Mouse (Mus musculus) Patski (cell line): ENCODE data around the gene Plekhh2. TPM values are rescaled to one million over a fixed set of nuclear protein-coding genes. Genes with fewer than 3 reads are reported as not detected.
"Not testable (repeated sequence)": the region's sequence is repeated elsewhere in the genome, so short reads cannot be mapped to it uniquely, and the experiment has no call there.

Experiments used
- ATAC-seq: fragments of 100-300 bp; one replicate; pipeline ENCODE4 v1.8.0; 2021
- CTCF ChIA-PET: fragments of 350-600 bp; sonication (Branson Sonifier 250); formaldehyde crosslinking; loops from one replicate; lab custom pipeline; 2022; ENCODE audit warnings: inconsistent platforms; lab: Charles Lee
- POLR2A ChIA-PET: fragments of 350-600 bp; sonication (Branson Sonifier 250); formaldehyde crosslinking; loops from one replicate; lab custom pipeline; 2022; ENCODE audit warnings: antibody characterized with exemption, inconsistent platforms; lab: Charles Lee
- DNase-seq: peaks from one replicate; pipeline ENCODE4 v3.0.0-alpha.2; 2011; ENCODE audit warnings: low read depth, low spot score
- H3K27me3 ChIP-seq: fragments of 371-371 bp; one replicate; pipeline ENCODE4 v1.5.1; 2021
- CTCF ChIP-seq: fragments of 100-300 bp; IDR thresholded peaks from one replicate; pipeline ENCODE4 v1.5.1; 2021
- in situ Hi-C: fragments of 300-500 bp; cut with MboI; formaldehyde crosslinking; loops from 3 replicates; pipeline ENCODE4 v1.11.1; 2018; ENCODE audit warnings: low pct_unique_long_range_greater_than_20kb, mixed read lengths
- polyA plus RNA-seq: library from polyadenylated mRNA; unstranded; gene quantifications from one replicate; pipeline ENCODE4 v1.2.3, GENCODE M21; 2021

Plekhh2 gene
- polyA plus RNA-seq, 1 experiment from 2014 or later: 32.0 TPM

DNA sequence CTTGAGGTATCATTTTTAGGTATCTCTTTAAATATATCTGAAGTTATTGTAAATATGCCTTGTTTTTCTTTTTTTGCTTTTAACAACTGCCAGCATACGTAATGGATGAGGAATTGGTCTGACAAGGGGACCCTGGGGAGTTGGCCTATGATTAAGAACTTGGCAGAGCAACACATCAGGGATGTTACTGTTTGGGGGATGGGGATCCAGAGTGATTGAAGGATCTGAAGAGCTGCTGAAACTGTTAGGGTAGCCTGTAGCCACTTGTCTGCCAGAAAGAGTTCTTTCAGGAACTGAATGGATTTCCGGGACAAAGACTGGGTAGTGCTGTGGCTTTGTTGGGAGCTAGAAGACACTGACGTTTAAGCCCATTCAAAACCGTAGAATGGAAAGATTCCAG lies 23.5 kb downstream of the Plekhh2 start:
- in situ Hi-C loops: no loop called here
- ChIA-PET POLR2A (no interaction called here), CTCF (no interaction called here)
- TF ChIP-seq CTCF: no peak
- ATAC-seq: no peak
- no peaks in the 10 kb centered on the region for H3K27me3 ChIP-seq
- no peak for DNase-seq

DNA sequence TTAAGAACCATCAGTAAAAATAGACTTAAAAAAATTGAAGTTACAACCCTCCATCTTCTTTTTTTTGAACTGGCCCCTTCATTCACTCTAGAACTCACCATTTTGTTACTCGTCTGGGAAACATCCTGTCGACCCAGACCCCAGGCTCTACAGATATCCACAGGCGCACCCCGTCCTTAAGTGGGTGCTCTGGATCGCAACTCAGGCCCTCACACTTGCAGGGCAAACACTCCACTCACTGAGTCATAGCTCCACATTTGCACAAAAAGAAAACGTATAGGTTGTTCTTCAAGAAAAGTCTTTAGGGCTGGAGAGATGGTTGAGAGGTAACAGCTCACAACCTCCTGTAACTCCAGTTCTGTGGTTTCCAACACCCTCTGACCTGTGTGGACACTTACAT lies 25.6 kb downstream of the Plekhh2 start:
- no peaks in the 10 kb centered on the region for H3K27me3 ChIP-seq
- in situ Hi-C loops: no loop called here
- no peak for ATAC-seq

DNA sequence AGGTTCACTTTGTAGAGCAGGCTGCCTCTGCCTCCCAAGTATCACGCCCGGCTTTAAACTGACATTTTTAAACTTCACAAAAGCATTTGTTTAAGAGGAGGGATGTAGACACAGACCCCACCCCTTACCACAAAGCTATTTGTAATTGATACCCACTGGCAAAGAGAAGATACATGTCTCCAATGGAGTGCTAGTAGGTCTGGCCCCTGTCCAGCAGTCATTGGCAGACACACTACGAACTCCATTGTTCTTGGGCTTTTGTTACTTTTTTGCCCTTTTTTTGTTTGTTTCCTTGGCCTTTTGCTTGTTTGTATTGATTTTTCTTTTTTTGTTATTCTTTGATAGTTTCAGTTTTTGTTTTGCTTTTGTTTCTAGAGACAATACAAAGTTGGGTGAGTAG lies 26.3 kb downstream of the Plekhh2 start:
- H3K27me3 ChIP-seq: no peaks in the 10 kb centered on the region
- ChIA-PET CTCF (no interaction called here), POLR2A (interaction anchor here (0.6 kb wide), 1 partner anchor 597 kb away, joined by 4 read pairs; no protein-coding TSS in a partner anchor)
- ATAC-seq (no peak), DNase-seq (no peak)
- no peak for TF ChIP-seq CTCF
- in situ Hi-C loops: no loop called here

More for the DNA sequence above, 25.6 kb downstream of the Plekhh2 start:
- no peak for DNase-seq
- POLR2A ChIA-PET: no interaction called here
- CTCF ChIA-PET: no interaction called here
- TF ChIP-seq CTCF: no peak

DNA sequence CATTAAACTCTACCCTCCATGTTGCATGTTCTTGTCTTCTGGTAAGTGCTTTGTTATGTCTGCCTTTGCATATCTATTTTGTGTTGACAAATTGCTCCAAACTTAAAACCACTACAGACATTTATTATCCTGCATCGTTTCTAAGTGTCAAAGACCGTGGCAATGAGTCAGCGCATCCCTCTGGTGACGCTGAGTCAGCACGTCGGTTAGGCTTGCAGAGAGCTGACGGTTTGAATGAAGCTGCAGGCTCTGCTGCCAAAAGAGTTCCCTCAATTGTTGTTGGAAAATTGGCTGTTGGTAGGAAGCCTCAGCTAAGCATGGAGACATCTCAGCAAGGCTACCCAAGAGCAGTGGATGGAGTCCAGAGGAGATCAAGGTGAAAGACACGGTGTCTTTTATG lies 28.9 kb downstream of the Plekhh2 start:
- H3K27me3 ChIP-seq: no peaks in the 10 kb centered on the region
- ATAC-seq (no peak), DNase-seq (peak; percentile 31)
- POLR2A ChIA-PET: no interaction called here
- no peak for TF ChIP-seq CTCF
- in situ Hi-C loops: no loop called here
- CTCF ChIA-PET: interaction anchor here (0.9 kb wide), 1 partner anchor 13 kb away, joined by 3 read pairs; no protein-coding TSS in a partner anchor

GRCm38 (mm10) chr17:84550902-84551877 lies 39.5 kb downstream of the Plekhh2 start:
- ATAC-seq (no peak), DNase-seq (no peak)
- CTCF ChIA-PET: no interaction called here
- POLR2A ChIA-PET: no interaction called here
- in situ Hi-C loops: no loop called here
- TF ChIP-seq CTCF: no peak
- H3K27me3 ChIP-seq: no peaks in the 10 kb centered on the region

GRCm38 (mm10) chr17:84552230-84552629 lies 40.5 kb downstream of the Plekhh2 start:
- CTCF ChIA-PET: no interaction called here
- TF ChIP-seq CTCF: no peak
- H3K27me3 ChIP-seq: no peaks in the 10 kb centered on the region
- in situ Hi-C loops: no loop called here
- POLR2A ChIA-PET: no interaction called here
- ATAC-seq (no peak), DNase-seq (no peak)

DNA sequence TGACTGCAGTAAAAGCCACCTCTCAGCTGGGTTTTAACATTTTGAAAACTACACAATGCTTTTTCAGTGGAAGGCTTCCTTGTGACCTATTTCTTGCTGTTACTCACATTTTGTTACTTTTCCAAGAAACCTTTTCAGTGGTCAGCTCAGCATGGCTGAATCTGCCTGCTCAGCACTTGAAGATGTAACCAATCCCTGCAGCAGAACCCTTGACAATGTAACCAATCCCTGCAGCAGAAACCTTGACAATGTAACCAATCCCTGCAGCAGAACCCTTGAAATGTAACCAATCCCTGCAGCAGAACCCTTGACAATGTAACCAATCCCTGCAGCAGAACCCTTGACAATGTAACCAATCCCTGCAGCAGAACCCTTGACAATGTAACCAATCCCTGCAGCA lies 52.6 kb downstream of the Plekhh2 start:
- H3K27me3 ChIP-seq, POLR2A ChIA-PET, in situ Hi-C loops, CTCF ChIA-PET, ATAC-seq, DNase-seq: not testable (repeated sequence)

DNA sequence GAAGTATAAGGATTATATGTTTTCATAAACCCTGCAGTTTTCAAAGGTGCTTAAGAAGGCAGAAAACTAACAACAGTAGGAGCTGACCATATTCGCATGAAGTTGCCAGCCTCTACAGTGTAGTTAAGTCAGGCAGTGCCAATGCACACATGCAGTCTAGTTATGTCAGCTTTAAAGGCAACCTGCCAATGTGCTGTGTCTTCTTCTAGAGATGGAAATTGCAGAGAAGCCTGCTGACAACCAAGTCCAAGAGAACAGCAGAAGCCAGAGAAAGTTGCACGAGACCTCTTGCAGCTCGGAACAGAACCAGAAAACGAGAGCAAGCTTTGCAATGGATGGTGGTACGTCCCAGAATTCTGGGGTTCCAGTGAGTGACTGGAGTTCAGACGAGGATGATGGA lies 54.1 kb downstream of the Plekhh2 start:
- ATAC-seq: no peak
- CTCF ChIA-PET: no interaction called here
- TF ChIP-seq CTCF: no peak
- DNase-seq: no peak
- no peaks in the 10 kb centered on the region for H3K27me3 ChIP-seq
- in situ Hi-C loops: no loop called here
- POLR2A ChIA-PET: no interaction called here

GRCm38 (mm10) chr17:84566773-84567555 lies 55.3 kb downstream of the Plekhh2 start:
- no peak for TF ChIP-seq CTCF
- ATAC-seq: no peak
- H3K27me3 ChIP-seq: no peaks in the 10 kb centered on the region
- POLR2A ChIA-PET: interaction anchor here (0.6 kb wide), 2 partner anchors 74 to 379 kb away, joined by 3 to 4 read pairs; no protein-coding TSS in a partner anchor
- CTCF ChIA-PET: interaction anchor here (1.2 kb wide), 1 partner anchor 7 kb away, joined by 4 read pairs; no protein-coding TSS in a partner anchor
- in situ Hi-C loops: no loop called here
- DNase-seq: no peak

DNA sequence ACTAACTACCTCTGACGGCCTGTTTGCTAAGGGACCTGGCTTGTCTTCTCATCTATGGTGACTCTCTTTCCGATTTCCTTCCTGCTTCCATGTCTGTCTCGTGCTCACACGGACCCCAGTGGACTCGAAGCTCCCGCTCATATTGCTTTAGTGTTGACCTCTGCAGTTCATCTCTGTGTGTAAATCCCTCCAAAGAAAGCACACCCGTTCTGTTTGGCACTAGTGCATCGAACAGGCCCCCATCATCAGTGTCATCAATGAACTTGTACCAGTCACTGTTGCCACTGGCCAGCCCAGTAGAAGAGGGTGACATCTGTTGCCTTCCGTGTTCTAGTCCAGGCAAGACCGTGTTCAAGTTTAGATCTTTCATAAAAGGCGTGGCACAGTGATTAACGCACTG lies 57.1 kb downstream of the Plekhh2 start:
- ChIA-PET POLR2A (no interaction called here), CTCF (interaction anchor here (0.9 kb wide), 1 partner anchor 8 kb away, joined by 3 read pairs; no protein-coding TSS in a partner anchor)
- DNase-seq: no peak
- TF ChIP-seq CTCF: no peak
- ATAC-seq: no peak
- in situ Hi-C loops: no loop called here
- no peaks in the 10 kb centered on the region for H3K27me3 ChIP-seq
